14 mouse cellular contexts compared by ENCODE assay signal in genomic region chr6:144251222-144252170, GRCm38 (mm10).
DNase-seq lines count a peak whose midpoint lies in the region; ATAC-seq lines count a peak whose summit lies in the region.
"Had no signal": no experiment of that assay in that cellular context is flagged by ENCODE, and none has a peak within 500 bp of the region (broad histone marks: within the 10 kb centered on the region; RNA-seq: fewer than 3 reads in every experiment).

No protein-coding gene starts in this region.

- H3K9me3 ChIP-seq in midbrain, embryonic 12.5 days, result no peaks in the 10 kb centered on the region
- H3K9me3 ChIP-seq: heart, embryonic 13.5 days; kidney, embryonic 15.5 days; limb, embryonic 12.5 days had no signal

- no peak overlapping the region for H3K9ac ChIP-seq in midbrain, embryonic 12.5 days (replicated peaks)
- H3K9ac ChIP-seq: heart, embryonic 13.5 days; kidney, embryonic 15.5 days; limb, embryonic 12.5 days had no signal

- peak overlapping the region; percentile 18; the same call in 1 of the 2 replicates for H3K4me2 ChIP-seq in midbrain, embryonic 12.5 days (replicated peaks)
- H3K4me2 ChIP-seq: heart, embryonic 13.5 days; kidney, embryonic 15.5 days; limb, embryonic 12.5 days had no signal

- H3K36me3 ChIP-seq in midbrain, embryonic 12.5 days, result no peaks in the 10 kb centered on the region
- H3K36me3 ChIP-seq: heart, embryonic 13.5 days; kidney, embryonic 15.5 days; limb, embryonic 12.5 days had no signal

- H3K27me3 ChIP-seq in midbrain, embryonic 12.5 days, result peaks cover 8% of the 10 kb centered on the region; the same call in 1 of the 2 replicates
- H3K27me3 ChIP-seq: heart, embryonic 13.5 days; kidney, embryonic 15.5 days; limb, embryonic 12.5 days had no signal

- WGBS in midbrain, embryonic 12.5 days, result 5% methylated on average over 18 of the region's 18 CpGs

- peak; percentile 19 to 32 for DNase-seq in layer of hippocampus, postnatal 10 days (ENCODE audit: low spot score in 2 of 2)
- DNase-seq in layer of hippocampus, adult 8-10 months (ENCODE audit: low spot score in 2 of 2), result no peak
- peak; percentile 30 for DNase-seq in forelimb bud, embryonic 11.5 days (ENCODE audit: low read depth, low spot score)
- DNase-seq in left cerebral cortex, adult 18-20 months (ENCODE audit: low spot score in 2 of 2), result no peak
- no peak for DNase-seq in left cerebral cortex, postnatal 36 days (ENCODE audit: low spot score in 2 of 2)
- DNase-seq in adrenal gland, postnatal 36 days, result no peak
- no peak for DNase-seq in cerebellum, postnatal 36 days
- DNase-seq: cerebellum, adult 11 months; lung, postnatal 14 days had no signal

- intact Hi-C loops in left cerebral cortex, postnatal 36 days (cut with DNase I), result no loop called here

- ATAC-seq in midbrain, embryonic 12.5 days (ENCODE audit: low FRiP score, low read depth), result peak; percentile 85

- no peak overlapping the region for H3K4me3 ChIP-seq in midbrain, embryonic 12.5 days
- H3K4me3 ChIP-seq: erythroblast, embryonic 14.5 days; heart, embryonic 13.5 days; kidney, embryonic 15.5 days; limb, embryonic 12.5 days had no signal

- peaks cover 37% of the 10 kb centered on the region for H3K4me1 ChIP-seq in midbrain, embryonic 12.5 days

- H3K27ac ChIP-seq in midbrain, embryonic 12.5 days (replicated peaks), result peak overlapping the region; percentile 63
- H3K27ac ChIP-seq: heart, embryonic 13.5 days; kidney, embryonic 15.5 days had no signal

Comparison
In these comparisons a context has a peak if more than half of its experiments do, and no peak if none do; other contexts are left out.
1. DNase-seq: peak in layer of hippocampus, postnatal 10 days (2 of 2) and forelimb bud, embryonic 11.5 days (single experiment); none in layer of hippocampus, adult 8-10 months (0 of 2), left cerebral cortex, adult 18-20 months (0 of 2), left cerebral cortex, postnatal 36 days (0 of 2), adrenal gland, postnatal 36 days (0 of 2) and cerebellum, postnatal 36 days (0 of 2).